Mouse (Mus musculus) MEL (cell line): ENCODE data around the gene Veph1.

Experiments used
- BHLHE40 ChIP-seq: IDR thresholded peaks from 2 replicates; pipeline ENCODE4 v1.6.1; 2012; ENCODE audit warnings: low read depth, mild to moderate bottlenecking, inconsistent platforms, low read length, improper control_type of control experiment, borderline replicate concordance
- CTCF ChIP-seq, 3 experiments: IDR thresholded peaks in 2 of 3; conservative IDR thresholded peaks in 1 of 3; 2 replicates each; pipeline ENCODE4 v1.5.1; 2011 to 2012; ENCODE audit warnings: low read length in 3 of 3, low read depth in 2 of 3, mild to moderate bottlenecking in 2 of 3, improper control_type of control experiment in 1 of 3, inconsistent platforms in 1 of 3, mixed read lengths in 1 of 3, moderate library complexity in 1 of 3; ENCODE audit not compliant: control insufficient read depth in 1 of 3, insufficient read depth in 1 of 3, poor library complexity in 1 of 3, severe bottlenecking in 1 of 3
- MAZ ChIP-seq: IDR thresholded peaks from 2 replicates; pipeline ENCODE4 v1.6.1; 2012; ENCODE audit warnings: low read depth, mild to moderate bottlenecking, inconsistent platforms, low read length, improper control_type of control experiment
- POLR2A ChIP-seq, 2 experiments: IDR thresholded peaks; 2 replicates each; pipeline ENCODE4 v1.6.1; 2011 to 2012; ENCODE audit warnings: low read length in 2 of 2, mild to moderate bottlenecking in 2 of 2, control low read depth in 1 of 2, improper control_type of control experiment in 1 of 2, low read depth in 1 of 2, moderate library complexity in 1 of 2; ENCODE audit not compliant: control insufficient read depth in 1 of 2, insufficient read depth in 1 of 2, poor library complexity in 1 of 2
- USF1 ChIP-seq: IDR thresholded peaks from 2 replicates; pipeline ENCODE4 v1.6.1; 2014; ENCODE audit warnings: low read depth, mild to moderate bottlenecking, inconsistent platforms, low read length, improper control_type of control experiment, moderate library complexity
- ZNF384 ChIP-seq: IDR thresholded peaks from 2 replicates; pipeline ENCODE4 v1.6.1; 2012; ENCODE audit warnings: low read depth, mild to moderate bottlenecking, inconsistent platforms, low read length, improper control_type of control experiment

GRCm38 (mm10) chr3:66330896-66331579 is 34.4 kb upstream of the Veph1 start:
- TF ChIP-seq CTCF (IDR thresholded peaks at IDR 0.05 in 2 of 3, conservative IDR thresholded peaks at IDR 0.05 in 1 of 3; ENCODE audit: control insufficient read depth in 1 of 3, insufficient read depth in 1 of 3, low read depth in 2 of 3, low read length in 3 of 3, poor library complexity in 1 of 3, severe bottlenecking in 1 of 3), result no peak
- no peak for TF ChIP-seq ZNF384
- TF ChIP-seq MAZ, result no peak
- TF ChIP-seq POLR2A (IDR thresholded peaks at IDR 0.05; ENCODE audit: control insufficient read depth in 1 of 2, insufficient read depth in 1 of 2, low read depth in 1 of 2, low read length in 2 of 2, poor library complexity in 1 of 2), result no peak
- TF ChIP-seq USF1, result no peak
- no peak for TF ChIP-seq BHLHE40
